Mouse (Mus musculus) thymus, adult 18-20 months (tissue): ENCODE data around the gene Slc39a11.

Source experiments
- DNase-seq, 2 experiments: peaks; one replicate each; pipeline ENCODE4 v3.0.0; 2022; ENCODE audit warnings: mixed read lengths in 2 of 2

The Slc39a11 gene

DNA sequence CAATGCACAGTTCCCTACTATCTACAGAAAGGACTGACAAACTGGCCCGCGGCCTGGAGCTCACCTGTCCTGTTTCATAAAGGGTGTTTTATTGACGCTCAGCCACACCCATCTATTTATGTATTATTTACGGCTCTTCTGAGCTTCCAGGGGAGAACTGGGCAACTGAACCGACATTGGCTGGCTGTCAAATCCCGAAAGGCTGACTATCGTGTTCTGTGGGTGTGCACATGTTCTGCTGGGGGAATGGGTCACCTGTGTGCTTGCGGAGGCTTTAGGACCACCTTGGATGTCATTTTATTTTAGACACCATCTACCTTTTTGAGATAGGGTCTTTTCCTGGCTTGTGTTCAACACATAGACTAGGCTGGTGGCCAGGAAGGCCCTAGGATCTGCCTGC, 375.8 kb downstream of the Slc39a11 start:
- no peak for DNase-seq

- no peak for DNase-seq
Measured at GRCm38 (mm10) chr11:113271857-113272256, 378.0 kb downstream of the Slc39a11 start.

DNA sequence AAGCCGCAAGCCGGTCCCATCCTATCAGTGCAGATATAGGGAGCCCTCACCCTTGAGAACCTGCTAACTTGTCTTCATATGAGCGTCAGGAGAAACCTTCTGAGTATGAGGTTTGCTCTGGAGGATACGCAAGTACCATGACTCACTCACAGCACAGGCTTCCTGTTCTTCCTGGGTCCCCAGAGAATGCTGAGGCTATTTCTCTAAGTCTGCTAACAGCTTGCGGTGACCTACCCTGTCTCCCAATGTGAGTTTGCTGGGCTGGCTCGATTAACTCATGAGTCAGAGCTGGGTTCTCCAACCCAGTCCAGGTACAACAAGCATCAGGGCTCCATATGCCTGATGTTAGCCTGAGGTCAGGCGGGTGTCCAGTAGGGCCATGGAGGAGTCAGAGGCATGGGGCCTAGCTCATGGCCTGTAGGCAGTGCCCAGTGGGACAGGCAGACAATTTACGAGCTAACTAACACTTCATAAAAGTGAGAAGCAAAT, 381.0 kb downstream of the Slc39a11 start:
- DNase-seq = no peak

DNA sequence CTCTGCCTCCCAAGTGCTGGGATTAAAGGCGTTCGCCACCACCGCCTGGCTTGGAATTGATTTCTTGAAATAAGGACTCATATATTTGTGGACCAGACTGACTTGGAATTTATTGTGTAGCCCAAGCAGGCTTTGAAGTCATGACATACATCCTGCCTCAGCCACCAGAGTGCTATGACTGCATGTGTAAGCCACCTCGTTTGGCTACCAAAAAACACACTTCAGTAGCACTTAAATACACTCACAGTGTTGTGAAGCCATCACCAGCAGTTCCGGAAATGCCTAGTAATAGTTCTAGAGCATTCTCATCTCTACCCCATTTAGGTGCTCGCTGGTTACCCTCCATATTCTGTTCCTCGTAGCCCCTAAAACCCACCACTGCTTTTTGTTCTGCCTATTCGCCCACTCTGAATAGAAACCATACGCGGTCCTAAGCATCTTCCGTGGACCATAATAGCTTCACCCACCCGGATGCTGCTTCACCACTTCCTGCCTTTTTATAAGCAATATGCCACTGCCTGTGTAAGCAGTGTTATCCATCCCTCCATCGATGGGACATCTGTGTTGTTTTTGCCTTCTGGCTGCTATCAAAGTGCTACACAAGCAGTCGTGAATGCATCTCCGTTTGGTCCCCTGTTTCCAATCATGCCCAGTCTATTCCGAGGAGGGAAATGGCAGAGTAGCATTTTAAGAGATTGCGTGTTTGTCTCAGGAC, 382.2 kb downstream of the Slc39a11 start:
- DNase-seq = no peak

GRCm38 (mm10) chr11:113266706-113267105, 383.2 kb downstream of the Slc39a11 start:
- no peak for DNase-seq

GRCm38 (mm10) chr11:113265567-113265966, 384.3 kb downstream of the Slc39a11 start:
- no peak for DNase-seq

DNA sequence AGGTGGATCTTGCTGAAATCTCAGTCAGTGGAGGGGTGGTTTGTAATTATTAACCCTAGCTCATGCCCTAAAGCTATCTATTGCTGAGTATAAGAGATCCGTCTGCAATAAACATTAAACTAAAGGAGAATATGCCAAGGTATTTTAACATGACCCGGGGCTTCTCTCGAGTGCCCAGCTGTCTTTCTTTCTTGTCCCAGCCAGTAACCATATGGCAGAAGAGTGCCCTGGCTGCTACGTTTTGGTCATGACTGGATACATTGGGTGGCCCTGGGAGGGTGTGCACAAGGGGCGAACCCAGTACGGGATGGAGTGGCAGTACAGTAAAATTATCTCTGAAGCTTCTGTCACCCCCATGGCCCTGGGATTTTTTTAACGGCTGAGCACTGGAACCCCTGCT, 385.9 kb downstream of the Slc39a11 start:
- no peak for DNase-seq

DNA sequence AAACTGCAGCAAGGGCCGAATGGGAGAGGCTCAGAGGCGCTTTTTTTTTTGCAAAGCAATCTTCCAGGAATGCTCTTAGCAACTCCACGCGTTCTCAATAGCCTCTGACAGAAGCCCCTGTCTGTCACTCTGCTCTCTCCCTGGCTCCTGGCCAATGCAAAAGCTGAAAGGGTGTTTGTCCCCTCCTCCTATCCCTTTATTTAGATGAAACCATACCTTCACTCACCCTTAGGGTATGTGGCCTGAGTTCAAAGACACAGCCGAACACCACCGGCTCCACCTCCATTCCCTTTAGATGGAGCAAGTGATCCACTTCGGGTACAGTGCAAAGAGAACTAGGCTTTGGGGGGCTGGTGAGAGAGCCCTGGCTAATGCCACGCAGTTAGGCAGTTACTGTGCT, 387.8 kb downstream of the Slc39a11 start:
- DNase-seq = no peak

DNA sequence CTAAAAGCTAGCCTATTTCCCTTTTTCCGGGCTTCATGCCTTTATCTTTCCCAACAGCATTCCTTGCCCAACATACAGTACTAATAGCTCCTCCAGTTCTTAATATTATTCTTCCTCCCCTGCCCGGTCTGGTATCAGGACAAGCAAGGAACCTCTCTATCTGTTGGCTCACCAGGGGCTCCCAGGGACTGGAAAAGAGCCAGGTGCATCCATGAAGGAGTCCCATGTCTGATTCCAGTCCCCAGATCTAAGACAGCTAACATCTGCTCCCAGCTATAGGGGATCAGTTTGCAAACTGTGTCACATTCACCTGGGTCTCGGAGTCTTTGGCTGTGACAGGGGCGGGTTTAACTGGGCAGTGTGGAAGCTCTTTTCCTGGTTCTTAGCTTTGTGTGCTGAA, 388.5 kb downstream of the Slc39a11 start:
- no peak for DNase-seq

GRCm38 (mm10) chr11:113259712-113260382, 390.0 kb downstream of the Slc39a11 start:
- DNase-seq = no peak

- DNase-seq = no peak
Measured at GRCm38 (mm10) chr11:113258016-113258415, 391.9 kb downstream of the Slc39a11 start.

GRCm38 (mm10) chr11:113254653-113255052, 395.2 kb downstream of the Slc39a11 start:
- no peak for DNase-seq

DNA sequence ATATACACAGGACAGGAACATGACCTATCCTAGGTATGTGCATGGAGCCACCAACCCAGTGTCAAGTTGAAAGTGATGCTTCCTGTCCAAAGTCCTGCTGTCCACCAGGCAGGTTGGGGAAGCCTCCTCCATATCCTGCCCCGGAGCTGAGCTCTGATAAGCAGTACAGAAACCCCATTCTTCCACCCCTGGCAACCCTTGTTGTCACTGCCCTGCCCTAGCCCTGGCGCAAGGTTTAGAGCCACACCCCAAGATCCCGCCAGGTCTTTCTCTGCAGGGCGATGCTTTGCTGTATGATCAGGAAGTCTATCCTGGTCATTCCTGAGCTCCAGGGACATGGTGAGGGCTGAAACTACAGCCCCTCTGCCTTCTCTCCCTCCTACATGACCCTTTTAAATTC, 396.7 kb downstream of the Slc39a11 start:
- DNase-seq = no peak

DNA sequence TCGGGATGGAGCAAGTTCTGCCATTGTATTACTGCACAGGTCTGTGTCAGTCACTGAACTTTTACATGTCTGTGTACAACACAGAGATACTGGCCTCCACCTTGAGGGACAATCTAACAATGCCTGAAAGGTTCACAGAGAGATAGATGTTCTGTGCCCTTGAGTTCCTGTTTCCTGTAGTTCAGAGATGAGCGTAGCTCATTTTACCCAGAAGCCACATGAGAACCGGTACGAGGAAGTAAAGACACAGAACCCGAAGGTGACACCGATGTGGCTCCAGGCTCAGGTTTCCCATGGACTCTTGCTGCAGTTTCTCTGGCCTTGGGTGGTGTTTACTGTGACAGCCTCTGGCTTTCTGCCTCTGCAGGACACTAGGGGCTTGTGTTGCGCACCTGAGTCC, 398.7 kb downstream of the Slc39a11 start:
- no peak for DNase-seq

GRCm38 (mm10) chr11:113246475-113246874, 403.4 kb downstream of the Slc39a11 start:
- DNase-seq = no peak

DNA sequence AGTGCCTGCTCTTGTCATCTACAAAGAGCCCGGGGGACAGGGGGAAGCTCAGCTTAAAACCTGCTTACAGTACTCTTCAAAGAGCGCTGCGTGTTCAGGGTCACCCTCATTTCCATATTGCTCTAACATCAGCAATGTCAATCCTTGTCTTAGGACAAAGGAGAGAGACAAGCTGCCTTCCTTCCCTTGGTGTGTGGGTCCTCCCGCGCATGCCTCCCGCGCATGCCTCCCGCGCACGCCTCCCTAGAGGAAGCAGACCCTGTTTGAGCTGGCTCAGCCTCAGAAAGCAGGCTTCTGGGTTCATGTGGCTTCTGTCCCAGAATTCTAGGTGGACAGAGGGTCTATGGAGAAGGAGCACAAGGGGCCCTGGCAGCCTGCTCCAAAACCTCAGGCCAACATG, 404.2 kb downstream of the Slc39a11 start:
- DNase-seq = no peak

DNA sequence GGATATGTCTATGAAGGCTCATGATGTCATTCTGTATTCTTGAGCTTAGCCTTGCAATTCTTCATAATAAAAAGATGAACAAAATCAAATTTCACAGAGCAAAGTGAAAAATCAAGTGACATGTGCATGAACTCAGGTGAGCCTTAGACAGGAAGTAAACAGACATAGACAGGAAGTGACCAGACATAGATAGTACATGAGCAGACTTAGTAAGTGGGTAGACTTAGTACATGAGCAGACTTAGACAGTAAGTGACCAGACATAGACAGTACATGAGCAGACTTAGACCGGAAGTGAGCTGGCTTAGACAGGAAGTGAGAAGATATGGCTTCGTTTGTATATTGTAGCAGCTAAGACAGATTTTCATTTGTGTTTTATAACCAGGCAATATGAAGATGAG, 415.4 kb downstream of the Slc39a11 start:
- no peak for DNase-seq

- no peak for DNase-seq
Measured at GRCm38 (mm10) chr11:113232049-113232448, 417.8 kb downstream of the Slc39a11 start.

- DNase-seq = no peak
Measured at GRCm38 (mm10) chr11:113230410-113231132, 419.3 kb downstream of the Slc39a11 start.

- DNase-seq = no peak
Measured at GRCm38 (mm10) chr11:113225748-113226147, 424.1 kb downstream of the Slc39a11 start.

DNA sequence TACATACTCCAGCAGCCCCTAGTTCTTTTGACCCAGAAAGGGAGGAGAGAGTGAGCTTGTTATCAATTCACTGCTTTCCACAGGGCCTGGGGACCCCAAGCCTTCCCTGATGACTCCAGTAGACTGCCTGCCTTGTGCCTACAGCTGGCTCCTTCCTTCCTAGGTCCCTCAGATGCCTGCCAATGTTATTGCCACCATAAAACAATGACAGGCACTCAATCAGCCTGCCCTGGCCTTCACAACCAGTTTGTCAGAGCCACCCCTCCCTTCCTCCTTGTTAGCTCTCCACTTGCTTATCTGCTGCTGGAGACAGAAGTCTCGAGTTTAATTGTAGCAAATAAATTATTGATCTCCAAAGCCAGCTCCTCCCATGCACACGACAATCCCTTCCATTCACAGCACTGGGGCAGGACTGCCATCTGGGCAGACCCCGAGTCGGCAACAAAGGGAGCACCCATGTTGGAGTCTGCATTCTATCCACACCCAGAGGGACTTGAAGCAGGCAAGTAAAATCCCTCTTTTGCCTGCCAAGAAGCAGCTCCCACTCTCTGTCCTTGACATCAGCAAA, 426.0 kb downstream of the Slc39a11 start:
- DNase-seq = no peak

DNA sequence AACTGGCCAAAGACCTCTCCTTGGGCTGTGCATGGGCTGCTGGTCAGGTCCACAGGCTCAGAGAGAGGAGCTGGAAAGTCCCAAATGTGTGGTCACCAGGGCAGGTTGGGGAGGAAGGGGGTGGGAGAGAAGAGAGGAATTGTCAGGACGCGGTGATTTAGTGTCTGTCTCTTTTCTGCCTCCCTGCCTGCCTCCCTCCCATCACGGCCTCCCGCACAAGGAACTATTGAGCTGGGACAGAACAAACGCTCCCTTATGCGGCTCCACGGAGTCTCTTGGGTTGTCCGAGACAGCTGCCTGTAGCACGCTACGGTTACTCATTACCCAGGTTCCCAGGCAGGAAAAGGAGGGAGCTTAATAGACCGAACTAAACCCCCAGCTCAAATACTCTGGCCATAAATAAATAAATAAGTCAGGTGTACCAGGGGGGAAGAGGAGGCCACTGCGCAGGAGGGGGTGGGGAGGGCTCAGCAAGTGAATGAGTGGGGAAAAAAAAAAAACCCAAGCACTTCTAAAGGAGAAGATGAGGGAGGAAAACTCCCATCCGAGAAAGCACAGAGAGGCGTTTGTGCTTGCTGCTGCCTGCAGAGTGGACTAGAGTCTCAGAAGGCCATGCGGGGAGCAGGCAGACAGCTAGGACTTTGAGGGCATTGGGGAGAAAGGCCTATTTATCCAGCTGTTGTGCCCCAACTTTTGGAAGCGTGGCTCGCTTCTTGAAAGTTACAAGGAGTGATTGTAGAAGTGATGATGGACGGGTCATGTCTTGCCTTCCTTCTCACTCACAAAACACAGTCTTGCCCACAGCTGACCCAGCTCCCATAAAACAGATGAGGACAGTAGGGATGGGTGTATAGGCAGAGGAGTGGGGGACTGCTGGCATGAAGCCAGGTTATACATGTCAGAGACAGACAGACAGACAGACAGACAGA, 428.3 kb downstream of the Slc39a11 start:
- no peak for DNase-seq
